Mouse (Mus musculus) heart, adult 2 months (tissue): ENCODE data around the gene Serinc3.

Source experiments
- CTCF ChIP-seq: fragments of 200-600 bp; IDR thresholded peaks from 2 replicates; pipeline ENCODE4 v1.8.1; 2022; ENCODE audit warnings: antibody characterized with exemption, mild to moderate bottlenecking, moderate library complexity
- EP300 ChIP-seq: fragments of 200-500 bp; IDR thresholded peaks from 2 replicates; pipeline ENCODE4 v1.6.1; 2011; ENCODE audit warnings: low read depth, low read length, control low read depth; ENCODE audit not compliant: insufficient read depth
- POLR2A ChIP-seq: fragments of 200-500 bp; IDR thresholded peaks from 2 replicates; pipeline ENCODE4 v1.6.1; 2011; ENCODE audit warnings: mild to moderate bottlenecking, low read depth, low read length, control low read depth; ENCODE audit not compliant: insufficient read depth

DNA sequence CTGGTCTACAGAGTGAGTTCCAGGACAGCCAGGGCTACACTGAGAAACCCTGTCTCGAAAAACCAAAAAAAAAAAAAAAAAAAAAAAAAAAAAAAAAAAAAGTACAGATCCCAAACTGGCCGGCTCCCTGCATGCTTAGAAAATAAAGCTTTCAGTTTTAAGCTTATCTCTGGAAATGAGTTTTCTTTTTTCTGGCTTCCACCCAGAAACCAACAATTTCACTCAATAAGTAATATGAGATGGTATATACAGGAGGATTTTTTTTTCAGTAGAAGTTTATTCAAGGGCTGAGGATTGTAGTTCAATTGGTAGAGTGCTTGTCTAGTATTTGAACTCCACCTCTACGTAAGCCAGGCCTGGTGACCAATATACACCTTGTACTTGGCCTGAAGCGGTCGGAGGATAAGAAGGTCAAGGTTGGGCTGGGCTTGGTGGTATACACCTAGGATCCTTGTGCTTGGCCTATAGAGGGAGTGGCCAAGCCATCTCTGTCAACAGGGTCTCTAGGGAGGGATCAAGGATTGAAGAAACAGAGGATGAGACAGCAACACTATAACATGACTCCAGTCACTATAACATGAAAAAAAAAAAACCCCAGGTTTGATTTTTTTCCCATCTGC, 1.6 kb upstream of the Serinc3 start:
- TF ChIP-seq EP300, result no peak
- TF ChIP-seq CTCF, result no peak
- no peak for TF ChIP-seq POLR2A
